Mouse (Mus musculus): Measurements from ENCODE around the gene Il25. TPM values are rescaled to one million over a fixed set of nuclear protein-coding genes. Genes with fewer than 3 reads are reported as not detected.
"Not testable (repeated sequence)": the region's sequence is repeated elsewhere in the genome, so short reads cannot be mapped to it uniquely, and the experiment has no call there.

Gene Il25
- polyA plus RNA-seq, 1 experiment: 0.26 TPM

GRCm38 (mm10) chr14:54966320-54966977 is 34.0 kb downstream of the Il25 start, which contains the start of gene Myh6:
Gene Myh6 (minus strand): TSS chr14:54966927.
- DNase-seq: no peak
- TF ChIP-seq POLR2A (IDR thresholded peaks at IDR 0.05; ENCODE audit: borderline replicate concordance, insufficient read depth, low read length): no peak
- TF ChIP-seq CTCF (IDR thresholded peaks at IDR 0.05; ENCODE audit: borderline replicate concordance, insufficient read depth, low read depth, low read length): no peak
- 67% methylated on average over 7 of the region's 7 CpGs for WGBS

GRCm38 (mm10) chr14:54967874-54968273 is 35.4 kb downstream of the Il25 start:
- TF ChIP-seq POLR2A (IDR thresholded peaks at IDR 0.05; ENCODE audit: borderline replicate concordance, insufficient read depth, low read length) (no peak), CTCF (IDR thresholded peaks at IDR 0.05; ENCODE audit: borderline replicate concordance, insufficient read depth, low read depth, low read length) (no peak)
- no peak overlapping the region for H3K27ac ChIP-seq (ENCODE audit: insufficient read depth, low read length)
- H3K4me3 ChIP-seq (replicated peaks; ENCODE audit: insufficient read depth, low read depth, low read length): no peak overlapping the region
- WGBS: 91% methylated on average over 3 of the region's 3 CpGs
- no peak for DNase-seq
- H3K27me3 ChIP-seq (ENCODE audit: control insufficient read depth, insufficient read depth, low read length): no peaks in the 10 kb centered on the region
- no peaks in the 10 kb centered on the region for H3K4me1 ChIP-seq (ENCODE audit: control insufficient read depth, insufficient read depth, low read length)

More at GRCm38 (mm10) chr14:54966320-54966977, 34.0 kb downstream of the Il25 start, which contains the start of gene Myh6:
- no peaks in the 10 kb centered on the region for H3K4me1 ChIP-seq (ENCODE audit: control insufficient read depth, insufficient read depth, low read length)
- H3K4me3 ChIP-seq (replicated peaks; ENCODE audit: insufficient read depth, low read depth, low read length): no peak within 1 kb of the TSS
- H3K27me3 ChIP-seq (ENCODE audit: control insufficient read depth, insufficient read depth, low read length): no peaks in the 10 kb centered on the region
- H3K27ac ChIP-seq (ENCODE audit: insufficient read depth, low read length): no peak within 1 kb of the TSS

- no peaks in the 10 kb centered on the region for H3K4me1 ChIP-seq (ENCODE audit: control insufficient read depth, insufficient read depth, low read length)
- DNase-seq: no peak
- no peaks in the 10 kb centered on the region for H3K27me3 ChIP-seq (ENCODE audit: control insufficient read depth, insufficient read depth, low read length)
- H3K4me3 ChIP-seq (replicated peaks; ENCODE audit: insufficient read depth, low read depth, low read length): no peak overlapping the region
- TF ChIP-seq POLR2A (IDR thresholded peaks at IDR 0.05; ENCODE audit: borderline replicate concordance, insufficient read depth, low read length) (no peak), CTCF (IDR thresholded peaks at IDR 0.05; ENCODE audit: borderline replicate concordance, insufficient read depth, low read depth, low read length) (no peak)
- no peak overlapping the region for H3K27ac ChIP-seq (ENCODE audit: insufficient read depth, low read length)
Measured at GRCm38 (mm10) chr14:54968344-54968743, 35.8 kb downstream of the Il25 start.

- H3K4me1 ChIP-seq (ENCODE audit: control insufficient read depth, insufficient read depth, low read length); H3K27me3 ChIP-seq (ENCODE audit: control insufficient read depth, insufficient read depth, low read length); DNase-seq; H3K4me3 ChIP-seq (replicated peaks; ENCODE audit: insufficient read depth, low read depth, low read length); H3K27ac ChIP-seq (ENCODE audit: insufficient read depth, low read length): not testable (repeated sequence)
- WGBS: 91% methylated on average over 11 of the region's 11 CpGs
Measured at GRCm38 (mm10) chr14:54972786-54973185, 40.3 kb downstream of the Il25 start.

GRCm38 (mm10) chr14:54974068-54974791 is 41.7 kb downstream of the Il25 start:
- Histone ChIP-seq H3K27ac (ENCODE audit: insufficient read depth, low read length) (no peak overlapping the region), H3K27me3 (ENCODE audit: control insufficient read depth, insufficient read depth, low read length) (no peaks in the 10 kb centered on the region), H3K4me3 (replicated peaks; ENCODE audit: insufficient read depth, low read depth, low read length) (no peak overlapping the region), H3K4me1 (ENCODE audit: control insufficient read depth, insufficient read depth, low read length) (no peaks in the 10 kb centered on the region; the same call in 1 of the 2 replicates)
- 61% methylated on average over 6 of the region's 6 CpGs for WGBS
- TF ChIP-seq CTCF (IDR thresholded peaks at IDR 0.05; ENCODE audit: borderline replicate concordance, insufficient read depth, low read depth, low read length): no peak
- no peak for TF ChIP-seq POLR2A (IDR thresholded peaks at IDR 0.05; ENCODE audit: borderline replicate concordance, insufficient read depth, low read length)
- DNase-seq: no peak

- DNase-seq: no peak
- Histone ChIP-seq H3K4me1 (ENCODE audit: control insufficient read depth, insufficient read depth, low read length) (no peaks in the 10 kb centered on the region; the same call in 1 of the 2 replicates), H3K4me3 (replicated peaks; ENCODE audit: insufficient read depth, low read depth, low read length) (no peak within 1 kb of the TSS), H3K27ac (ENCODE audit: insufficient read depth, low read length) (no peak within 1 kb of the TSS), H3K27me3 (ENCODE audit: control insufficient read depth, insufficient read depth, low read length) (no peaks in the 10 kb centered on the region)
- TF ChIP-seq POLR2A (IDR thresholded peaks at IDR 0.05; ENCODE audit: borderline replicate concordance, insufficient read depth, low read length) (no peak), CTCF (IDR thresholded peaks at IDR 0.05; ENCODE audit: borderline replicate concordance, insufficient read depth, low read depth, low read length) (no peak)
- 69% methylated on average over 1 of the region's 1 CpGs for WGBS
Measured at GRCm38 (mm10) chr14:54976633-54977032, 44.1 kb downstream of the Il25 start, which contains the start of gene Gm17428. Gene Gm17428 (plus strand): TSS chr14:54976933.

DNA sequence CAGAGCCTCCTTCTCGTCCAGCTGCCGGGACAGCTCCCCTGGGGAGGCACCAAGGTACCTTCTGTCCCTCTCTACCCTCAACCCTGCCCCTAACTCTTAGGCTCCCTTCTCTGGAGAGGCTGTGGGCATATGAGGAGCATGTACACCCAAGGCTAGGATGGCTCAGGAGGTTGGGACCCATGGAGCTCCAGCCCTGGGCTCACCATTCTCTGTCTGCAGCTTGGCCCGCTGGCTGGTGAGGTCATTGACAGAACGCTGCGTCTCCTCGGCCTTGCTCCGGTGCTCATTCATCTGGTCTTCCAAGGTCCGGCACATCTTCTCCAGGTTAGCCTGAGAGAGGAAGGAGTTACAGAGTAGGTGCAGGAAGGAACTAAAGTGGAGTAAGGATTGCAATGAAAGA is 46.2 kb downstream of the Il25 start:
- Histone ChIP-seq H3K4me1 (ENCODE audit: control insufficient read depth, insufficient read depth, low read length) (no peaks in the 10 kb centered on the region; the same call in 1 of the 2 replicates), H3K27me3 (ENCODE audit: control insufficient read depth, insufficient read depth, low read length) (no peaks in the 10 kb centered on the region), H3K4me3 (replicated peaks; ENCODE audit: insufficient read depth, low read depth, low read length) (no peak overlapping the region), H3K27ac (ENCODE audit: insufficient read depth, low read length) (no peak overlapping the region)
- no peak for TF ChIP-seq CTCF (IDR thresholded peaks at IDR 0.05; ENCODE audit: borderline replicate concordance, insufficient read depth, low read depth, low read length)
- no peak for TF ChIP-seq POLR2A (IDR thresholded peaks at IDR 0.05; ENCODE audit: borderline replicate concordance, insufficient read depth, low read length)
- no peak for DNase-seq
- 86% methylated on average over 8 of the region's 8 CpGs for WGBS

GRCm38 (mm10) chr14:54981934-54982333 is 49.4 kb downstream of the Il25 start:
- WGBS: 97% methylated on average over 7 of the region's 7 CpGs
- H3K4me3 ChIP-seq (replicated peaks; ENCODE audit: insufficient read depth, low read depth, low read length): no peak overlapping the region
- H3K4me1 ChIP-seq (ENCODE audit: control insufficient read depth, insufficient read depth, low read length): no peaks in the 10 kb centered on the region
- no peak for DNase-seq
- TF ChIP-seq POLR2A (IDR thresholded peaks at IDR 0.05; ENCODE audit: borderline replicate concordance, insufficient read depth, low read length): no peak
- no peaks in the 10 kb centered on the region for H3K27me3 ChIP-seq (ENCODE audit: control insufficient read depth, insufficient read depth, low read length)
- no peak overlapping the region for H3K27ac ChIP-seq (ENCODE audit: insufficient read depth, low read length)

Other genes starting within 250 kb of the Il25 start
- gene 1700123O20Rik, start 246.5 kb upstream of the Il25 start, polyA plus RNA-seq (2012; rRNA removed): 45.2 and 51.0 TPM in 2 replicates
- 199 and 207 TPM in 2 replicates for gene Acin1, start 245.8 kb upstream of the Il25 start, polyA plus RNA-seq (2012; rRNA removed)
- 0.03 and 0.08 TPM in 2 replicates for gene Gm29776, start 233.9 kb upstream of the Il25 start, polyA plus RNA-seq (2012; rRNA removed)
- 0.08 TPM in 2 replicates for gene Cebpe, start 220.5 kb upstream of the Il25 start, polyA plus RNA-seq (2012; rRNA removed)
- 37.1 and 41.6 TPM in 2 replicates for gene Slc7a8, start 150.7 kb upstream of the Il25 start, polyA plus RNA-seq (2012; rRNA removed)
- gene Rnf212b, start 118.6 kb upstream of the Il25 start, polyA plus RNA-seq (2012; rRNA removed): not detected in 2 replicates
- gene Homez, start 61.7 kb upstream of the Il25 start, polyA plus RNA-seq (2012; rRNA removed): 12.0 and 12.4 TPM in 2 replicates
- 21.6 and 22.1 TPM in 2 replicates for gene Ppp1r3e, start 55.1 kb upstream of the Il25 start, polyA plus RNA-seq (2012; rRNA removed)
- gene Bcl2l2, start 49.3 kb upstream of the Il25 start, polyA plus RNA-seq (2012; rRNA removed): 113 TPM in 2 replicates
- gene Gm20521, start 49.3 kb upstream of the Il25 start, polyA plus RNA-seq (2012; rRNA removed): 0.34 TPM in 1 of 2 replicates, not detected in the other
- 413 and 433 TPM in 2 replicates for gene Pabpn1, start 40.2 kb upstream of the Il25 start, polyA plus RNA-seq (2012; rRNA removed)
- 687 and 690 TPM in 2 replicates for gene Slc22a17, start 19.6 kb upstream of the Il25 start, polyA plus RNA-seq (2012; rRNA removed)
- 9.9 and 11.2 TPM in 2 replicates for gene Efs, start 6.6 kb upstream of the Il25 start, polyA plus RNA-seq (2012; rRNA removed)
- 215 and 237 TPM in 2 replicates for gene Cmtm5, start 3.6 kb downstream of the Il25 start, polyA plus RNA-seq (2012; rRNA removed)
- 0.10 TPM in 1 of 2 replicates, not detected in the other for gene Myh6, start 34.2 kb downstream of the Il25 start, polyA plus RNA-seq (2012; rRNA removed)
- gene Gm17428, start 44.2 kb downstream of the Il25 start, polyA plus RNA-seq (2012; rRNA removed): not detected in 2 replicates
- 4.4 and 6.9 TPM in 2 replicates for gene Myh7, start 61.9 kb downstream of the Il25 start, polyA plus RNA-seq (2012; rRNA removed)
- gene Ngdn, start 82.8 kb downstream of the Il25 start, polyA plus RNA-seq (2012; rRNA removed): 49.4 and 50.4 TPM in 2 replicates
- 10.7 and 11.0 TPM in 2 replicates for gene Zfhx2, start 159.6 kb downstream of the Il25 start, polyA plus RNA-seq (2012; rRNA removed)
- 12.8 and 13.8 TPM in 2 replicates for gene Thtpa, start 162.1 kb downstream of the Il25 start, polyA plus RNA-seq (2012; rRNA removed)
- gene Ap1g2, start 173.9 kb downstream of the Il25 start, polyA plus RNA-seq (2012; rRNA removed): 18.6 and 19.1 TPM in 2 replicates
- 204 and 227 TPM in 2 replicates for gene Jph4, start 184.2 kb downstream of the Il25 start, polyA plus RNA-seq (2012; rRNA removed)